Comparison of ENCODE assay signal across 25 mouse cellular contexts in genomic region chr2:172288965-172289364, GRCm38 (mm10). TPM values are rescaled to one million over a fixed set of nuclear protein-coding genes. Genes with fewer than 3 reads are reported as not detected.
DNase-seq lines count a peak whose midpoint lies in the region; ATAC-seq and TF ChIP-seq lines count a peak whose summit lies in the region.
"Had no signal": no experiment of that assay in that cellular context is flagged by ENCODE, and none has a peak within 500 bp of the region (broad histone marks: within the 10 kb centered on the region; RNA-seq: fewer than 3 reads in every experiment).

No protein-coding gene starts in this region.

- no peak for TF ChIP-seq EP300 in CH12.LX (IDR thresholded peaks at IDR 0.05; ENCODE audit: low read length)

- H3K4me1 ChIP-seq in heart, embryonic 11.5 days (ENCODE audit: control insufficient read depth, insufficient read depth, low read length) = 0 out of 2 replicates have a peak, but pooled peaks cover 3% of the 10 kb centered on the region
- H3K4me1 ChIP-seq in CH12.LX (ENCODE audit: control insufficient read depth in 1 of 2, insufficient read depth in 2 of 2) = peaks cover 36 to 59% of the 10 kb centered on the region in 2 experiments
- peaks cover 51% of the 10 kb centered on the region for H3K4me1 ChIP-seq in liver, embryonic 12.5 days
- H3K4me1 ChIP-seq in kidney, embryonic 16.5 days (ENCODE audit: insufficient read depth, low read length) = no peaks in the 10 kb centered on the region
- H3K4me1 ChIP-seq: embryonic facial prominence, embryonic 12.5 days; stomach, embryonic 15.5 days had no signal

- no peaks in the 10 kb centered on the region for H3K9me3 ChIP-seq in heart, embryonic 11.5 days (replicated peaks; ENCODE audit: control insufficient read depth, low read length)
- H3K9me3 ChIP-seq in CH12.LX (replicated peaks; ENCODE audit: low read length) = peaks cover 2% of the 10 kb centered on the region
- no peaks in the 10 kb centered on the region for H3K9me3 ChIP-seq in liver, embryonic 12.5 days (replicated peaks)
- H3K9me3 ChIP-seq in kidney, embryonic 16.5 days (ENCODE audit: low read length) = no peaks in the 10 kb centered on the region
- H3K9me3 ChIP-seq: embryonic facial prominence, embryonic 12.5 days; limb, embryonic 10.5 days; stomach, embryonic 15.5 days had no signal

- TF ChIP-seq RAD21 in CH12.LX (IDR thresholded peaks at IDR 0.05; ENCODE audit: low read depth, low read length) = no peak

- no peak for TF ChIP-seq POLR2A in CH12.LX (IDR thresholded peaks at IDR 0.05; ENCODE audit: low read depth, low read length)

- H3K79me2 ChIP-seq in CH12.LX (replicated peaks; ENCODE audit: control insufficient read depth, extremely low read depth, insufficient read depth, poor library complexity, severe bottlenecking) = peaks cover 13% of the 10 kb centered on the region

- peak overlapping the region; percentile 60 for H3K27ac ChIP-seq in heart, embryonic 11.5 days (ENCODE audit: low read depth, low read length)
- H3K27ac ChIP-seq in CH12.LX (ENCODE audit: insufficient read depth, low read depth) = 0 out of 2 replicates have a peak overlapping the region, but pooled peaks have one; percentile 8
- H3K27ac ChIP-seq in liver, embryonic 12.5 days = peak overlapping the region; percentile 95
- H3K27ac ChIP-seq in kidney, embryonic 16.5 days (ENCODE audit: low read length) = no peak overlapping the region
- H3K27ac ChIP-seq: embryonic facial prominence, embryonic 12.5 days; limb, embryonic 10.5 days; stomach, embryonic 15.5 days had no signal

- ATAC-seq in heart, embryonic 11.5 days (replicated peaks; ENCODE audit: insufficient number of reproducible peaks, low FRiP score, low TSS enrichment) = peak; percentile 68; the same call in 1 of the 2 replicates
- peak; percentile 50 for ATAC-seq in liver, embryonic 12.5 days
- no peak for ATAC-seq in kidney, embryonic 16.5 days (ENCODE audit: low FRiP score, low TSS enrichment)
- ATAC-seq: activated CD4-positive, CD25-positive, alpha-beta regulatory T cell, adult 4 months had no signal

- TF ChIP-seq CTCF in CH12.LX (conservative IDR thresholded peaks at IDR 0.05 in 1 of 2, IDR thresholded peaks at IDR 0.05 in 1 of 2; ENCODE audit: low read depth in 2 of 2, low read length in 2 of 2) = no peak

- H3K4me3 ChIP-seq in heart, embryonic 11.5 days (ENCODE audit: low read depth, low read length) = no peak overlapping the region
- no peak overlapping the region for H3K4me3 ChIP-seq in CH12.LX (replicated peaks in 1 of 3; ENCODE audit: low read depth in 2 of 3, low read length in 2 of 3, poor library complexity in 1 of 3)
- no peak overlapping the region for H3K4me3 ChIP-seq in liver, embryonic 12.5 days
- no peak overlapping the region for H3K4me3 ChIP-seq in kidney, embryonic 16.5 days (ENCODE audit: low read length)
- H3K4me3 ChIP-seq: embryonic facial prominence, embryonic 12.5 days; limb, embryonic 10.5 days; myocyte; stomach, embryonic 15.5 days had no signal

- no peaks in the 10 kb centered on the region for H3K36me3 ChIP-seq in heart, embryonic 11.5 days (ENCODE audit: control insufficient read depth, insufficient read depth, low read length)
- H3K36me3 ChIP-seq in CH12.LX (replicated peaks in 1 of 2; ENCODE audit: control insufficient read depth in 1 of 2, insufficient read depth in 1 of 2, low read length in 1 of 2) = peaks cover 2 to 3% of the 10 kb centered on the region in 2 experiments
- no peaks in the 10 kb centered on the region for H3K36me3 ChIP-seq in liver, embryonic 12.5 days
- H3K36me3 ChIP-seq in kidney, embryonic 16.5 days (ENCODE audit: insufficient read depth, low read length) = no peaks in the 10 kb centered on the region
- H3K36me3 ChIP-seq: embryonic facial prominence, embryonic 12.5 days; limb, embryonic 10.5 days; stomach, embryonic 15.5 days had no signal

- H3K27me3 ChIP-seq in heart, embryonic 11.5 days (ENCODE audit: control insufficient read depth, insufficient read depth, low read length) = no peaks in the 10 kb centered on the region
- H3K27me3 ChIP-seq in CH12.LX (replicated peaks) = no peaks in the 10 kb centered on the region
- H3K27me3 ChIP-seq in liver, embryonic 12.5 days (replicated peaks) = peaks cover 6% of the 10 kb centered on the region; the same call in 1 of the 2 replicates
- H3K27me3 ChIP-seq in kidney, embryonic 16.5 days (ENCODE audit: insufficient read depth, low read length) = no peaks in the 10 kb centered on the region
- H3K27me3 ChIP-seq: embryonic facial prominence, embryonic 12.5 days; stomach, embryonic 15.5 days had no signal

- DNase-seq in heart, postnatal 4 days = no peak
- DNase-seq in CH12.LX (ENCODE audit: extremely low read depth) (no peak), MEL-GATA-1-ER (ENCODE audit: extremely low read depth, low read depth) (peak; percentile 67)
- DNase-seq in right cerebral cortex, adult 18-20 months = no peak
- no peak for DNase-seq in right cerebral cortex, postnatal 4 days
- DNase-seq: adrenal gland, postnatal 10 days; cerebellum, adult 9-11 months; gastrocnemius, postnatal 36 days; kidney, adult 18-20 months; kidney, postnatal 10 days; lung, adult 18-20 months; lung, postnatal 14 days; right cerebral cortex, postnatal 14 days; thymus, adult 2 months had no signal

- WGBS in heart, embryonic 11.5 days (ENCODE audit: insufficient replicate concordance) = 19% methylated on average over 11 of the region's 11 CpGs
- 19% methylated on average over 11 of the region's 11 CpGs for WGBS in liver, embryonic 12.5 days (ENCODE audit: insufficient replicate concordance)
- 39% methylated on average over 11 of the region's 11 CpGs for WGBS in kidney, embryonic 16.5 days

- 0 out of 2 replicates have a peak overlapping the region, but pooled peaks have one; percentile 12 for H3K4me2 ChIP-seq in heart, embryonic 11.5 days
- H3K4me2 ChIP-seq in CH12.LX (ENCODE audit: insufficient read depth, low read depth, poor library complexity, severe bottlenecking) = no peak overlapping the region
- H3K4me2 ChIP-seq in liver, embryonic 12.5 days = peak overlapping the region; percentile 69
- H3K4me2 ChIP-seq in kidney, embryonic 16.5 days (replicated peaks; ENCODE audit: low read depth, low read length) = no peak overlapping the region
- H3K4me2 ChIP-seq: embryonic facial prominence, embryonic 12.5 days; stomach, embryonic 15.5 days had no signal

- dilution Hi-C loops in CH12.LX (cut with MboI; ENCODE audit: extremely low pct_ligation_motif_present, extremely low pct_unique_long_range_greater_than_20kb, low sequenced_read_pairs) = no loop called here

- in situ Hi-C loops in CH12.LX (cut with MboI; ENCODE audit: low pct_ligation_motif_present, low pct_unique_long_range_greater_than_20kb, low sequenced_read_pairs) = no loop called here

- no peak overlapping the region for H3K9ac ChIP-seq in heart, embryonic 11.5 days (ENCODE audit: low read depth, low read length)
- no peak overlapping the region for H3K9ac ChIP-seq in CH12.LX (ENCODE audit: insufficient read depth, low read depth)
- peak overlapping the region; percentile 71 for H3K9ac ChIP-seq in liver, embryonic 12.5 days
- no peak overlapping the region for H3K9ac ChIP-seq in kidney, embryonic 16.5 days (replicated peaks; ENCODE audit: low read length)
- H3K9ac ChIP-seq: embryonic facial prominence, embryonic 12.5 days; stomach, embryonic 15.5 days had no signal

TF ChIP-seq in CH12.LX, 34 proteins besides CTCF, POLR2A, EP300 and RAD21:
- TF ChIP-seq JUN (IDR thresholded peaks at IDR 0.05; ENCODE audit: insufficient read depth, low read depth, low read length) (no peak), TCF12 (IDR thresholded peaks at IDR 0.05; ENCODE audit: low read depth, low read length) (no peak), UBTF (IDR thresholded peaks at IDR 0.05; ENCODE audit: low read depth, low read length) (no peak), ZC3H11A (IDR thresholded peaks at IDR 0.05; ENCODE audit: low read depth, low read length) (no peak), MAX (IDR thresholded peaks at IDR 0.05; ENCODE audit: low read length) (no peak), ZKSCAN1 (IDR thresholded peaks at IDR 0.05; ENCODE audit: borderline replicate concordance, low read depth, low read length) (no peak), CHD1 (IDR thresholded peaks at IDR 0.05; ENCODE audit: low read depth, low read length) (no peak)

RNA-seq across cellular contexts. Expression of gene Mc3r, which starts 40.7 kb away (rescaled TPM):
- polyA plus RNA-seq in heart, embryonic 11.5 days (2014; fragmentation: Nextera tagmentation; extraction: Ambion mirVana) = 0.13 TPM in 1 of 2 replicates, not detected in the other
- not detected for total RNA-seq in heart, postnatal 4 days (2021)
- total RNA-seq in CH12.LX (2012; rRNA removed) (not detected in 2 replicates), CH12.LX (2014; rRNA removed) (not detected in 2 replicates)
- not detected in 2 replicates for polyA plus RNA-seq in CH12.LX (2012; ENCODE audit: insufficient read length, low read depth)
- polyA plus RNA-seq in liver, embryonic 12.5 days (2016; fragmentation: Nextera tagmentation; extraction: Ambion mirVana) = 0.05 and 0.12 TPM in 2 replicates
- polyA plus RNA-seq in kidney, embryonic 16.5 days (2015; fragmentation: Nextera tagmentation; extraction: Ambion mirVana) = not detected in 2 replicates
- total RNA-seq: adrenal gland, postnatal 10 days; gastrocnemius, postnatal 36 days had no signal
- polyA plus RNA-seq: activated CD4-positive, CD25-positive, alpha-beta regulatory T cell, adult 4 months; embryonic facial prominence, embryonic 12.5 days; heart, embryonic 16.5 days; hindbrain, embryonic 11.5 days; limb, embryonic 10.5 days; myocyte; spleen, adult 2 months; stomach, embryonic 15.5 days; thymus, adult 2 months had no signal

RNA-seq across cellular contexts. Expression of gene Fam210b, which starts 56.4 kb away (rescaled TPM):
- polyA plus RNA-seq in heart, embryonic 11.5 days (2014; fragmentation: Nextera tagmentation; extraction: Ambion mirVana) = 24.1 and 26.6 TPM in 2 replicates
- total RNA-seq in heart, postnatal 4 days (2021) = 1 to 10 TPM; 7.3 to 8.1 TPM
- total RNA-seq in CH12.LX (2012; rRNA removed) (1.1 and 1.5 TPM in 2 replicates), CH12.LX (2014; rRNA removed) (0.58 and 0.68 TPM in 2 replicates)
- polyA plus RNA-seq in CH12.LX (2012; ENCODE audit: insufficient read length, low read depth) = 1.1 and 1.2 TPM in 2 replicates
- 128 and 138 TPM in 2 replicates for polyA plus RNA-seq in liver, embryonic 12.5 days (2016; fragmentation: Nextera tagmentation; extraction: Ambion mirVana)
- 12.0 and 12.8 TPM in 2 replicates for polyA plus RNA-seq in kidney, embryonic 16.5 days (2015; fragmentation: Nextera tagmentation; extraction: Ambion mirVana)

Comparison
In these comparisons a context has a peak if more than half of its experiments do, and no peak if none do; other contexts are left out.
1. H3K4me2 ChIP-seq: peak in heart, embryonic 11.5 days (single experiment) and liver, embryonic 12.5 days (single experiment); none in CH12.LX (single experiment) and kidney, embryonic 16.5 days (single experiment).